Mouse (Mus musculus): ENCODE measurements around the gene Nav2. TPM values are rescaled to one million over a fixed set of nuclear protein-coding genes. Genes with fewer than 3 reads are reported as not detected.
A peak's percentile ranks its signal among the peaks of the same experiment; 100 is the strongest.

Gene Nav2
- total RNA-seq, 2 experiments from 2014 or later, result 94.6 to 122 TPM

DNA sequence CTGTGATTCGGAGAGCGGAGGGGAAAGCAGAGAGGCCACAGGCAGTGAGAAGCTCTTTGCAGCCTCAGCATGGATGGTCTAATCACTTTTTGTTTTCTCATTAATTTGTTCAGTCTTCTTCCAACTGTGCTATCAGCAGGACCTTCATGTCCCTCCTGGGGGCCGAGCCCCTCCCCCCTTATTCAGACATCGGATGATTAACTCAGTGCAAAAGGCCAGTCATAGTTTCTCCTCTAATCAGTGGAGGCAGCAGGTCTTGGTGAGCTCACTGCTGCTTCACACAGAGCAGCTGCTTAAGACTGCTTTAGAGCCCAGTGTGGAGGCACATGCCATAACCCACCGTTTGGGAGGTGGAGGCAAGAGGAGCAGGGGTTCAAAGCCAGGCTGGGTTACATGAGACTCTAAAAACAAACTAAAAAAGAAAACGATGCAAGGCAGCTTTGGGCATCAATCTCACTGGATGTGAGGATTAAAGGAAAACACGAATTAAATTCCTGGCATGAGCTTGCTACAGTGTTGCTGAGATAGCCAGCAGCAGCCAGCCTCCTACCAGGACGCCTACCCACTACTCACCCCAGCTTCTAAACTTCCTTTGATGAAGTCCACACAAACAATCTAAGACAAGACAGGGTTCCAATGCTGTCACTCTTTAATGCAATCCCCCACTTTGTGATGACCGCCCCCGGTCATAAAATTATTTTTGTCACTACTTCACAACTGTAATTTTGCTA lies 120.9 kb downstream of the Nav2 start:
- intact Hi-C loops (cut with DNase I), result no loop called here
- DNase-seq (ENCODE audit: low spot score in 2 of 2), result no peak

- intact Hi-C loops (cut with DNase I), result no loop called here
- DNase-seq (ENCODE audit: low spot score in 2 of 2), result no peak
These were observed 123.7 kb downstream of the Nav2 start for GRCm38 (mm10) chr7:49032216-49032615.

- peak; percentile 26 to 38 for DNase-seq (ENCODE audit: low spot score in 2 of 2)
- intact Hi-C loops (cut with DNase I), result no loop called here
These were observed 125.7 kb downstream of the Nav2 start for GRCm38 (mm10) chr7:49034253-49034652.

GRCm38 (mm10) chr7:49040163-49040562 lies 131.6 kb downstream of the Nav2 start:
- intact Hi-C loops (cut with DNase I), result no loop called here
- DNase-seq (ENCODE audit: low spot score in 2 of 2), result no peak

DNA sequence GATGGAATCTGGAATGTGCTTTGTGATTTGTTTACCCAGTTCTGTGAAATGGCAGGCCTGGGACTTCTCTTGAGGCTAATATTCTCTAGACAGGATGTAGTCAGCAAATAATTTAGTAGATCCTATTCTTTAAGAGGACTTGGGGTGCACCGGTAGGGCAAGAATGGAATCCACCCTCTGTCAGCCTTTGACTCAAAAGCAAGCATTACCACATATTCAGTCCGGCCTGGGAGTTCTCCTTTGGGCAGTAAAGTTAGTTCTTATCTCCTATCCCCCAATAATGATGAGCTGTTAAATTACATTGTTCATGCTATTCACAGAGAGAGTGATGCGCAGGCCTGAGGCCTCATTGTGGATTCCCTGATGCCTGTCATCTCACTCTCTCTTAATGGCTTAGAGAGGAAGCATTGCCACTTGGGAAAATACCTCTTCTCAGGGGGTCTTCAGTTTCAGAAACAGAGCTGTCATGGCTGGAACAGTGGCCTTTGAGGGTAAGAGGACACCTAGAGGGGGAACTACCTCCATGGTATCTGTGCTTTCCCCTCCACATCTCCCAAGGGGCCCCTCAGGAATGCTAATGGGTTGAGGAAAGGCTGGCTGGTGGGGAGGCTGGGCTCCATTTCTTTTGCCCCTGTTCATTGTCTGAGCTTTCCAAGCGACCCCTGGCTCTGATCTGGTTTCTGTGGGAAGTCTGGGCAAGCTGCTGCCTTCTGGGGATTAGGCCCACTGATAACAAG lies 133.0 kb downstream of the Nav2 start:
- DNase-seq (ENCODE audit: low spot score in 2 of 2), result no peak
- intact Hi-C loops (cut with DNase I), result no loop called here

DNA sequence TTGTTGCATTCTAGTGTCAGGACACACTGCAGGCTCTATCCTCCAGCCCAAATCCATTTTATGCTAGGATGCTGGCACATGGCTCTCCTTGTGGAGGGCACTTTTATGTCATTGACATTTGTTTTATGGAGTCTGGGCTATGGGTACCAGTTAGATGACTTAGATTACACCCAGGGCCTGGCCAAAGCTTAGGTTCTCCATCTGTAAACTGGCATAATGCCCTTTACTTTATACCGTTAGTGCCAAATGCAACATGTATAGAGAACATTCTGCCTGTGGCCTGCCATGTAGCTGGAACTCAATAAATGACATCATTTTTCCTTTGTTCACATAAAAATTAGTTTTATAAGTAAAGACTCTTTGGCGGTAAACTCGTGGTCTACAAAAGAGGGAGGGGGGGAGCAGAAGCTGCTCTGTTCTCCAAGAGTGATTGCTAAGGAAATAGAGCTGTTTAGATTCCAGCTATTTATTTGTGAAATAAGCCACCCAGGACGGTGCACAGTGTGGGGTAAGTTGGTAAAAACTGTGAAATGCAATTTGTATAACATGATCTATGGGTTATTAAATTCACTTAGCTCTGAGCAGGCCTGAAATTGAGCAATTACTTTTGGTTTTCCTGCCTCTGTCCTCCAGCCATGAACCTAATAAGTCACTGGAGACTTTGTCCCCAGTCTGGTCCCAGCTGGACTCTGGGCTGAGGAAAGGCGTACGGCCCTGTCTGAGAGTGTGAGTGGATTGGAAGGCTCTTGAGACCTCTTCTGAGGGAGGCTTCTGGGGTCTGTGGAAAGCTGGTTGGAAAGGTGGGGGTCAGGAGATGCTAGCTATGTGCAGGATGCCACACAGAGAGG lies 137.2 kb downstream of the Nav2 start:
- DNase-seq (ENCODE audit: low spot score in 2 of 2), result no peak
- intact Hi-C loops (cut with DNase I), result no loop called here

GRCm38 (mm10) chr7:49046347-49046989 lies 138.0 kb downstream of the Nav2 start:
- intact Hi-C loops (cut with DNase I), result no loop called here
- no peak for DNase-seq (ENCODE audit: low spot score in 2 of 2)

GRCm38 (mm10) chr7:49047336-49047735 lies 138.8 kb downstream of the Nav2 start:
- no peak for DNase-seq (ENCODE audit: low spot score in 2 of 2)
- intact Hi-C loops (cut with DNase I), result no loop called here

DNA sequence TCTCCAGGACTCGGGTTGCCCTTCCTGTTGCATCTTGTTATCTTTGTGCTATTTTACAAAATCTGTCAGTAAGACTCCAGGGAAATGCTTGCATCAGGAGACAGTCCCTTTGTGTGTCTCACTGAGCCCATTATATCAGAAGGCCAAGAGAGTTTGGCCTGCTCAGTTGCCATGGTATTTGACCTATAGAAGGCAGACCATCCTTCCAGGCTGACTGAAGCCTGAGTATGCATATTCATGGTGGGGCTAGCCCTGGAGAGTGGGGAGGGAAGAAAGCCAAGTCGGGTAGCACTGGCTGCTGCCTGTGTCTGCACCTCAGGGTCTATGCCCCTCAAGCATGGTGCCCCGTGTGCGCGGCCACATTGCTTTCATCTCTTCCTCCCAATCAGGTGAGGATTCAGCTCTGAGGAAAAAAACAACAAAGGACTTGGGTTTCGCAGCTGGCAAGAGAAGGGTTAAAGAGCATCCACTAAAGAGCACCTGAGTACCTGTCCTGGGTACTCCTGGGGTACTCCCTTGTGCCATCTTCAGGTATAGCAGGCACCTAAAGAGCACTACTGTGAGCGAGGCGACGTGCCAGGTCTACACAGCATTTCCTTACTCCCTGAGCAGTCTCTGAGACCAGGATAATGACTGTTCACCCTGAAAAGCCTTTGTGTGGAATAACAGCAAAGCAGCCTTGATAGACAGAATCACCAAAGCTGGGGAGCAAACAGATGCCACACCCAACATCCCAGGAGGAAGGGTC lies 144.5 kb downstream of the Nav2 start:
- intact Hi-C loops (cut with DNase I), result no loop called here
- DNase-seq (ENCODE audit: low spot score in 2 of 2), result no peak

- intact Hi-C loops (cut with DNase I), result no loop called here
- DNase-seq (ENCODE audit: low spot score in 2 of 2), result no peak
These were observed 146.8 kb downstream of the Nav2 start for GRCm38 (mm10) chr7:49055273-49055672.

DNA sequence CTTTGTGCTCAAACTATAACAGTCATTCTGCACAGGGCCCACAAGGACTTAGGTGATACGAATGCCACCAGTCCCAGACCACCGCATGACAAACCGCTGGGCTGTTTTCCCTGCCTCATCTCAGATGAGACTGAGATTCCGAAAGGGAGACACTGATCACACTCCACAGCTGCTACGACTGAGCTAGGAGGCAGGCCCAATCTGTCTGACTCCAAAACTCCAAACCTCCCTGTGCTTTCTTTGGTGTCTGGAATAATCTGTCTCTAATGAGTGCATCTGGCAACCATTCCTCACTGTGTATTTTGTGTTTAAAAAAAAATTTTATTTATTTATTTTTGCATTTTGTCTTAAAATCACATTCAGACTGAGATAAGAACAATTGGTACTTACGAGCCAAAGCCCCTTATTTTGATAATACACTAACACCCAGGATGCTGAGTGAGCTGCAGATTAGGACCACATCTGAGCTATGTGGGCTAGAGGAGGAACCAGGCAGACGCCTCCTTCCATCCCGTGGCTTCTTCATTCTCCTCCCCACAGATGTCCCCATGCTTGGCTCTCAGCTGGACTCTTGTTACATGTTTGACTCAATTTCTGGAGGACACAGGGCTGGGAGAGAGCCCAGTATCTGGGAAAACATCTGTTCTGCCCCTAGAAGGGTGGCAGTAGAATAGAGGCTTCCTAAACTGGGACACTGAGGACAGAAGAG lies 149.9 kb downstream of the Nav2 start:
- intact Hi-C loops (cut with DNase I), result no loop called here
- no peak for DNase-seq (ENCODE audit: low spot score in 2 of 2)

DNA sequence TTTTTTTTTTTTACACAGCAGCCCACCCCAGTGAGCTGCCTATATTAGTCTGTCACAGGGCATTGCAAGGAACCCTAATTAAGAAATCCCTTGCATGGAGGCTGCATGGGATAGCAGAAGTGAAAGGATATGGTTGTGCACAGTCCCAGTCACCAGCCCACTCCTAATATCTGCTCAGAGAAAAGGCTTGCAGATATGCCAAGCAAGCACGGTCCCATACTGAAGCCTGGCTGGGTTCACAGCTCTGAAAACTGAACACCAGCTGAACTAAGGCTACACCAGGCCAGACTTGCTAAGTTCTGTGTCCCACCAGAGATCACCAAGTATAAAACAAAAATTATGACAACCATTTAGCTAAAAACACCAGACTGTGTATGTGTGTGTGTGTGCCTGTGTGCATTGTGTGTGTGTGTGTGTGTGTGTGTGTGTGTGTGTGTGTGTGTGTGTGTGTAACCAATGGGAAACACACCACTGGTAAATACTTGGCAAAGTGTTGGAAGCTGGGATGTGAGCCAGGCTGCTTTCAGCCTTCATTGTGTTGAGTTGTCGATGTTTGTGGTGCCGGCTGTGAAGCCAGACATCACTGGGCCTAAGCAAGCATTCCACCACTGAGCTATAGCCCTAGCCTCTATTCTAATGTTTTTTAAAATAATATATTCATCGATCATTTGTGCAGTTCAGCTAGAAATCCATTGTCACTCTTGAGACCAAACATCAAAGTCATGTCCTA lies 156.4 kb downstream of the Nav2 start:
- DNase-seq (ENCODE audit: low spot score in 2 of 2), result peak; percentile 37 to 60
- intact Hi-C loops (cut with DNase I), result no loop called here

- intact Hi-C loops (cut with DNase I), result no loop called here
- DNase-seq (ENCODE audit: low spot score in 2 of 2), result no peak
These were observed 157.3 kb downstream of the Nav2 start for GRCm38 (mm10) chr7:49065621-49066475.

GRCm38 (mm10) chr7:49066828-49067227 lies 158.3 kb downstream of the Nav2 start:
- no peak for DNase-seq (ENCODE audit: low spot score in 2 of 2)
- intact Hi-C loops (cut with DNase I), result no loop called here

DNA sequence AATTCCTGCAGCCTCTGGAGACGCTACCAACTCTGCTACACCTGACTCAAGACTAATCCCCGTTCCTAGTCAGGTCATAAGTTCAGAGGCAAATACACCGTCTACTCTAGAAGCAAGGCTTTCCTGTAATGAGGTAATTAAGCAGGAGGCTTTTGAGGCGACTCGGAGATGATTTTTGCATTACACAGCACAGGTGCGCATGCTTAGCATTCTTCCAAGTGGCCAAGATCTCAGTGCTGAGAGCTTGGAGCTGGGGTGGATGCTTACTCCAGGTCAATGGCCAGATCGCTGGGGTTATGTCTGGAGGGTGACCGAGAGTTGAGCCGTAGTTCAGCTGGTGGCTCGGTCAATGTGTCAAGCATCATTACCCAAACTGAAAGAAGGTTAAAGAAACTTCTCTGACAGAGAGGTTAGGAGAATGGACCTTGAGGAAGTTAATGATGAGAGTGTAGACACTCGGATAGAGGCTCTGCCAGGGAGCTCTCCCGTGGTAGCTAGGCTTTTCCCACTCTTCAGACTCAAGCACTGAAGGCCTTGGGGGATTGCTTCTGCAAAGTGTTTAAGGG lies 161.0 kb downstream of the Nav2 start:
- no peak for DNase-seq (ENCODE audit: low spot score in 2 of 2)
- intact Hi-C loops (cut with DNase I), result no loop called here

- intact Hi-C loops (cut with DNase I), result no loop called here
- no peak for DNase-seq (ENCODE audit: low spot score in 2 of 2)
These were observed 162.1 kb downstream of the Nav2 start for GRCm38 (mm10) chr7:49070621-49071020.

DNA sequence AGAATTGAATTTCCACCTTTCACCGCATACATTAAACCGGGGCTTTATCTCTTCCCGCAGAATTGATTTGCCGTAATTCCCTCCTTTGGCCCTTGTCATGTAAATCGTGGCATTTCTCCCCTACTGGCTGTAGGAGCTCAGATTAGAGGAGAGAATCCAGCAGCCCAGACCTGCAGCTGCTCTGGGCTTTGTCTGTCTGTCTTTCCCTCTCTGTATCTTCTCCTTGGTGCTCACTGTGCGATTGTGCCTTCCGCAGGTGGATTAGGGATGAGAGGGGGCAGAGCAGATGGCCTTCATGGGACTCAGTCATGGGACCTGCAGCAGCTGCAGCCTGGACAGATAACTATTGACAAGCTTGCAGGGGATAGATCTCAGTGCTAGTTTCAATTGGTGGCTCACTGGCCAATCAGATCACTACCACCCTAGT lies 162.6 kb downstream of the Nav2 start:
- DNase-seq (ENCODE audit: low spot score in 2 of 2), result no peak
- intact Hi-C loops (cut with DNase I), result no loop called here

Measured in left cerebral cortex, postnatal 14 days (tissue).